Mouse (Mus musculus) cerebellum, postnatal 4 days (tissue): ENCODE data around the gene Tbx6.

ENCODE experiments used
- DNase-seq, 2 experiments: peaks; one replicate each; pipeline ENCODE4 v3.0.0; 2022; ENCODE audit warnings: low spot score in 2 of 2, mixed read lengths in 1 of 2

Tbx6 gene

DNA sequence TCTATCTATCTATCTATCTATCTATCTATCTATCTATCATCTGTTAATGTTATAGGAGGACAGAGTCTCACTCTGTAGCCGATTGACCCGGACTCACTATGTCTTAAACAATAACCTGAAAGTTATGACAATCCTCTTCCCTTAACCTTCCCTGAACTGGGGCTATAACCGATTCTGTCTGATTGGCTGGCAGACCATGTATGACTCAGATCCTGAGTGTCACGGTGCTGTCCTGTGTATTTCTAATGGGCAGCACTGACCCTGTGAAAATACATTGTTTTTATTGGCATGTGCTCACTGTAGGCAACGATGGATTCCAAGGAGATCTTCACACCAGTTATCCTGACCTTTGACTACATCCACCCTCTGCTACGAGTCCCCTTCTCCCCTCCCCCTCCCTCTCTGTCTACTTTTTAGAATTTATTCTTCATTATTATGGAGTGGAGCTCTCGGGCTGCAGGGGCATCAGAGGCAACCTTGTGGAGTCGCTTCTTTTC is 34.5 kb downstream of the Tbx6 start:
- no peak for DNase-seq

DNA sequence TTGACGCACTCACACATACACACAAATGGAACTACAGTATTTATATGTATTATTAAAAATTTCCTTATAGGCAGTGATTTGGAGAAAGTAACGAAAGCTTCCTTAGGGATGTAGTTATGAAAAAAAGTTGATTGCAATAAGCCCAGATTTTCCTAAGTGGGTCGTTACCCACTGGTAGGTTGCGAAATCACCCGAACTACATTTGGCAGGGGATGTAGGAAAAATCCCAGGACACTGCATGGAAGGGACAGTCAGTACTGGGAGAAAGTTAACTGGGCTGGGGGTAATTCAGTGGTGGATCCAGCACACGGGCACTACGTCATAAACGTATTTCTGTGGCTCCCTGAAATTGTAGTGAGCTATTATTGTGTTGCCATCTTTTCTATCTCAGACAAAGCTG is 35.2 kb downstream of the Tbx6 start:
- no peak for DNase-seq

DNA sequence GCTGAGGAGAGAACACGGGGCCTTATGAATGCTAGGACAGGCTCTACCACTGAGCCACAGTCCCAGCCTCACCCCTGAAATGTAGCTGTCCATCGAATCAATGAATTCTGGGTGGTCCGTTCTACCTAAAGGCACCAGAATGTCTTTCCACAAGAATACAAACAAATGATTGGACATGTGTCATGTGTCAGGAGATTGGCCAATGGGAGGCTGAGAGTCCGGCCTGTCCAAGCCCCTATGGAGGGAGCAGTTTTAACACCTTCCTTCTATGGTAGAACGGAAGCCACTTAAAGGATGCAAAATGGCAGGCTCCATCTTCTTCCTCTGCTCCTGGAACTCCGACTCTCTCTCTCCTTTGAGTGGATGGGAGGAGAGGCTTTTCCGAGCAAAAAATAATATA is 36.3 kb downstream of the Tbx6 start:
- no peak for DNase-seq

DNA sequence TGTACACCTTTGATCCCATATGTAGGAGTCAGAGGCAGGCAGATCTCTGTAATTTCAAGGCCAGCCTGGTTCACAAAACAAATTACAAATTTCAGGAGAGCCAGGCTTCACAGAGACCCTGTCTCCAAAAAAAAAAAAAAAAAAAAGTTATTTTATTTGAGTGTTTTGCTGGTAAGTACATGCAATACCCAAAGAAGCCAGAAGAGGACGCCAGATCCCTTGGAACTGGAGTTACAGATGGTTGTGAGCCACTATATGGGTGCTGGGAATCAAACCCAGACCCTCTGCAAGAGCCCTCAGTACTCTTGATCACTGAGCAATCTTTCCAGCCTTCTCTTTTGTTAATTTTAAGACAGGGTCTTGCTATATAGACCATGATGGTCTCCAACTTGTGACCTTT is 37.5 kb downstream of the Tbx6 start:
- no peak for DNase-seq

DNA sequence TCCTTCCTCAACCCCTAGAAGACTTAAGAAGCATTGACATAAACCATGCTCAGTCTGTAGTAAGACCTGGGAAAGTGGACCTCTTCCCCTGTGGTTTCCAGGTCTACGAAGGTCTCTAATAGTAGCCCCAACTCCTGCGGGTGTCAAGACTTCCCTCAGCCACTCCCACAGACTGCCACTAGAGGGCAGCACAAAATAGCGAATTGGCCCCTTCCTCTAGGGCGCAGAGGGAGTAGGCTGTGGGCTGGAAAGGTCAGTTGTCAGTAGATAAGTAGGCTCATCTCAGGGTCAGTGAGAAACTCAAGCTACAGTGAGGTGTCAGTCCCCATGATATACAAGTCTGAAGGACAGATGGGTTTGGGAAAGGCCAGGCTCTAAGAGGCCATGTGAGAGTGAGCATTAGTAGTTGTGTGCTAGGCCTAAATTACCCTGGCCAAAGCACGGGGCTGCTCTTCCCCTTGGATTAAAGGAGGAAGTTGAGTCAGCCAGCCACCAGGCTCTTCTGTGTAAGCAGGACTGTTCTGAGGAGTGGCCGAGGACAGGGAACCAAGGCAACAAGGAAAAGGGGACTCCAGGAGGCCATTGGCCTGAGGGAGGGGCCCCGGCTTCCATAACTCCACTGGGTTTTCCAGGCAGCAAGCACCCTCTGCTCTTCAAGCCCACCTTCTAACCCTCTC is 40.7 kb downstream of the Tbx6 start:
- peak; percentile 76 to 91 for DNase-seq

DNA sequence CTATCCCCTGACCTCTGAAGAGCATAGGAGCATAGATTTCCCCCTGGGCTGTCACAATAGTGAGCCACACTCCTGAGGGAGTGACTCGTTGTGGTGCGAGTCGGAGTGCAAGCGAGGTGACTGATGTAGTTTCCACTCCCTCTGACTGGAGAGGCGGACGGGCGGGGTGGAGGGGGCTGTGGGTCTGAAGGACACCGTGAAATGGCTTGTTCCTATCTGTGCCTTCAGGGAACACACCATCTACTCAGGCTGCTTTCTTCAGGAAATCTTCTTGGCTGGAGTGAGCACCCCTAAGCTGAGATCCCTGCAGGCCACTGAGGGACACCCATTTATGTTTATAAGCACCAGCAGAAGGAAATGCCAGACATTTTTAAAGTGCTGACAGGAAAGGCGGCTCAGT is 41.5 kb downstream of the Tbx6 start:
- no peak for DNase-seq

DNA sequence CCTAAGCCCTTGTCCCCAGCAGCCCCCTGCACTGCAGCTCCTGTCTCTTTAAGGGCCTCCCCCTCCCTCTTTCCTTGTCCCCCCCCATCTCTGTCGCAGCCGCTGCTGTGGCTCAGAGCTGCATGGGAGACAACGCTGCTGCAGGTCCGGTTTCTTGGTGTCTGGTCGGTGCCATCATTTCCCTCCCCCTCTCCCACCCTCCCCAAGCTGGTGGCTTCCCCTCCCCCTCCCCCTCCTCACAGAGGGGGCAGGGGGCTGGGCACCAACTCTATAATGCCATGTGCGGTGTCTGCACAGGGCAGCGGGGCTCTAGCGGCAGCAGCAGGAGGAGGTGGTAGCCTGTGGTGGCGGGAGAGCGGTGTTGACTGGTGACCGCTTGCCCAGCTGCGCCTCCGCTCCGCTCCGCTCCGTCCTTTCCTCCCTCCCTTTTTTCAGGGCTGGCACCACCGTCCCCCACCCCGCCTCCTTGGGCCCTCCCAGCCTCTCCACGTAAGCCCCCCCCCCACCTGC is 42.0 kb downstream of the Tbx6 start:
- peak in 1 of 2 experiments; percentile 61 for DNase-seq

DNA sequence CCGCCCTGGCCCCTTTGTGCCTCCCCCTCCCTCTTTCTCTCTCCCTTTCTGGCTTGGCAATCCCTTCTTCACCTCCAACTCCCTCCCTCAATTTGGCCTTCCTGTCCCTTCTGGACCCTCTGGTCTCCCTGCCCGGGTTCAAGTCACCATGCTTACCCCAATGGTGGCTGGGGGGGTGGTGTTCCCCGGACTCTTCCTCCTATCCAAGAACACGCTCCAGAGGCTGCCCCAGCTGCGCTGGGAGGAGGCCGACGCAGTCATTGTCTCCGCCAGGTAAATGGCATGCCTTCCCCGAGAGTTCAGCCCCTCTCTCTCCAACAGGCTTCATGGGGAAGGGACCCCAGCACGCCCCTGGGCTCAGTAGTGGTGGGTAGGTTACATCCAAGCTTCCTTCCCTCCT is 42.7 kb downstream of the Tbx6 start:
- no peak for DNase-seq

DNA sequence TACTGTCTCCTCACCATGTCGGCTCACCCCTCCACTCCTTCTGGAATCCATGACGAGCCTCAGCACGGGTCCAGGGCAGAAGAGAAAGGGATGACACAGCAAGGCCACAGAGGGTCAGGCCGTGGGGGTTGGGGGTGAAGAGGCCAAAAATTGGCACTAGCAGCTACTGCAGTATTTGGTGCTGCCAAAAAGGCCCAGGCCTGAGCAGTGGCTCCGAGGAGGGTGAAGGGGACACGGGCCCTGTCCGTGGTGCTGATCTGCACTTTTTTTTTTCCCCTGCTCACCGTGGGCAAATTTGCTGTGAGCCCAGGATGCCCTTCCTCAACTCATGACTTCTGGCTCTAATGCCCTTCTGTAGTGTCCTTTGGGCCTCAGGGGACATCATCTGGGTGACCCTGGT is 44.1 kb downstream of the Tbx6 start:
- DNase-seq: no peak

DNA sequence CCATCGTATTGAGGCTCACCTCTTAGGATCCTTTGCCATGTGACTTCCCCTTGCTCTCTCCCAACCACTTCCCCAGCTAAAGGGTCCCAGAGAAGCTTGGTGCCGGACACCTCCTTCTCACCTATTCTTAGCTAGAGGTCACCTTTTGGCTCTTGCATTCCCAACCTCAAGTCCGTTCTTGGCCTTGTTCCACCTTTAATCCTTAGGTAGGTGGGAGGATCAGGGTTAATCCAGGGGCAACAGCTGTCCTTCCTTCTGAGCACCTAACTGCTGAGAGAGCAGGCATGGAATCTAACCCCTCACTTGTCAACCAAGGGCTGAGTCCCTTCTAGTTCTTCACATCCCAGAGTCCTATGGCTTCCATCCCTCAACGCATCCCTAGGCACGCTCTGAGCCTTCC is 44.7 kb downstream of the Tbx6 start:
- no peak for DNase-seq

DNA sequence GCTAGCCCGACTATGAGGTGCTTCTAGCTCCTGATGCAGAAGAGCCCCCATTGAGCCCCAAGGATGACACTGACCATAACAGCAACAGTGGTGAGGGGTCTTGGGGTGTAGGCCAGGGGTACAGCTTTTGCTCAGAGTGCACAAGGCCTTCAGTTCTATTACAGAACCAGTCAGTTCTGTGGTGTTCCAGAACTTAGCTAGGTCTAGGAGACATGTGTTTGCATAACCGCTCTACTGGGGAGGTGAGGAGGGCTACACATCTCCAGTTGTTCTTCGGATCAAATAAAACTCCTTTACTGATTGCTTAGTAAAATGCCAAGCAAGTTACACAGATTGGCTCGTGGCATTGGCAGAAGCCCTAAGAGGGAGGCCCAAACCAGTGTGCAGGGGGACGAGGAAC is 50.3 kb downstream of the Tbx6 start, which contains the start of gene 4930451I11Rik:
4930451I11Rik (minus strand) TSS at position 101 of the 400 bp plus-strand sequence.
- DNase-seq: no peak

DNA sequence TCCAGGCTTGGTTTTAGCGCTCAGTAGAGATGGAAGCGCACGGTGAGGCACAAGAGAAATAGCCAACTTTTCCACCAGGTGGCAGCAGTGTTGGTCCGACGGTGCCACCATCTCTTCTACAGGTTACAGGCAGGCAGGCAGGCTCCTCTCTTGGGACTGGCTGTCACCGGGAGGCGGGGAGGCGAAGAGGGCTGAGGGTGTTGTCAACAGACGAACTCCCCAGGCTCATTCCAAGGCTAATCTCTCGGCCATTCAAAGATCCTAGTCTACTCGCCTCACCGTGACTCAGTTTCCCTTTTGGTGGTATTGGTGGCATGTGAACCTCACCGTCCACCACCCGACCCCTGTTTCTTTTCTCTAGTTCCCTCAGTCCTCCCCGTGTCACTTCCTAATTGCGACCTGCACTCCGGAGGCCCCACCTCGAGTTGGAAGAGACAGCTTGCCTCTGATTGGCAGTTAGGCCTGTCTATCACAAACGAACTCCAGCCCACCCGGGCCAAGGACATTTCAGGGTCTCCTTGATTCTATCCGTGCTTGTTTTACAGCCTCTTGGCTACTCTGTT is 50.8 kb downstream of the Tbx6 start:
- DNase-seq: peak; percentile 64 to 84

DNA sequence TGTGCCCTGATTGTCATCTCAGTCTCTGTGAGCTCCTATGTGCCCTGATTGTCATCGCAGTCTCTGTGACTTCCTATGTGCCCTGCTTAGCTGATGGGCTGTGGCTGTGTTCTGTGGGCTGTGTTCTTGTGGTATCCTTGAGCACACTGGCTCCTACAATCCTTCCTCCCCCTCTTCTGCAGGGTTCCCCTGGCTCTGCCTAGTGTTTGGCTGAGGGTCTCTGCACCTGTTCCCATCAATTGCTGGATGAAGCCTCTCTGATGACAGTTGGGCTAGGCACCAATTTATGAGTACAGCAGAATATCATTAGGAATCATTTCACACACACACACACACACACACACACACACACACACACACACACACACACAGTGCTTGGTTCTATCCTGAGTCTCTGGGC is 52.0 kb downstream of the Tbx6 start:
- DNase-seq: no peak
